Mouse (Mus musculus) MEL (cell line): ENCODE measurements around the gene Smpd3. TPM values are rescaled to one million over a fixed set of nuclear protein-coding genes. Genes with fewer than 3 reads are reported as not detected.

Source experiments
- DNase-seq: peaks from one replicate; pipeline ENCODE4 v3.0.0; 2011; ENCODE audit warnings: low read depth, low spot score
- H3K27ac ChIP-seq: 2 replicates; pipeline ENCODE4 v1.5.1; 2012; ENCODE audit warnings: low read depth, mild to moderate bottlenecking, control low read depth, low read length, moderate library complexity; ENCODE audit not compliant: control insufficient read depth
- H3K27me3 ChIP-seq, 2 experiments: fragments of 150-350 bp in 1 of 2; sonication (generic) in 1 of 2; 2 replicates each; pipeline ENCODE4 v1.6.1; 2012; ENCODE audit warnings: low read length in 2 of 2, mild to moderate bottlenecking in 2 of 2, improper control_type of control experiment in 1 of 2, moderate library complexity in 1 of 2; ENCODE audit not compliant: insufficient read depth in 2 of 2, control insufficient read depth in 1 of 2
- H3K36me3 ChIP-seq, 2 experiments: 2 replicates each; pipeline ENCODE4 v1.6.1; 2012 to 2014; ENCODE audit warnings: low read length in 2 of 2, improper control_type of control experiment in 1 of 2, inconsistent platforms in 1 of 2, mild to moderate bottlenecking in 1 of 2; ENCODE audit not compliant: insufficient read depth in 2 of 2, control insufficient read depth in 1 of 2
- H3K4me1 ChIP-seq, 2 experiments: fragments of 150-350 bp in 1 of 2; sonication (generic) in 1 of 2; 2 replicates each; pipeline ENCODE4 v1.6.1; 2012; ENCODE audit warnings: low read length in 2 of 2, improper control_type of control experiment in 1 of 2, mild to moderate bottlenecking in 1 of 2; ENCODE audit not compliant: insufficient read depth in 2 of 2, control insufficient read depth in 1 of 2
- H3K4me3 ChIP-seq, 2 experiments: fragments of 150-350 bp in 1 of 2; sonication (generic) in 1 of 2; 2 replicates each; pipeline ENCODE4 v1.5.1; 2012; ENCODE audit warnings: low read depth in 2 of 2, low read length in 2 of 2, mild to moderate bottlenecking in 2 of 2, moderate library complexity in 2 of 2, control low read depth in 1 of 2, improper control_type of control experiment in 1 of 2; ENCODE audit not compliant: control insufficient read depth in 1 of 2, insufficient read depth in 1 of 2
- H3K79me2 ChIP-seq: 2 replicates; pipeline ENCODE4 v1.6.1; 2012; ENCODE audit warnings: mild to moderate bottlenecking, low read length, moderate library complexity; ENCODE audit not compliant: control insufficient read depth, poor library complexity, insufficient read depth
- H3K9ac ChIP-seq: 2 replicates; pipeline ENCODE4 v1.6.1; 2012; ENCODE audit warnings: low read depth, mild to moderate bottlenecking, control low read depth, low read length, moderate library complexity; ENCODE audit not compliant: control insufficient read depth, poor library complexity, severe bottlenecking
- H3K9me3 ChIP-seq: fragments of 150-350 bp; sonication (generic); replicated peaks from 2 replicates; pipeline ENCODE4 v1.6.1; 2012; ENCODE audit warnings: mild to moderate bottlenecking, low read length, improper control_type of control experiment, moderate library complexity; ENCODE audit not compliant: insufficient read depth
- BHLHE40 ChIP-seq: IDR thresholded peaks from 2 replicates; pipeline ENCODE4 v1.6.1; 2012; ENCODE audit warnings: low read depth, mild to moderate bottlenecking, inconsistent platforms, low read length, improper control_type of control experiment, borderline replicate concordance
- CHD2 ChIP-seq: IDR thresholded peaks from 2 replicates; pipeline ENCODE4 v1.6.1; 2011; ENCODE audit warnings: low read length, improper control_type of control experiment
- CTCF ChIP-seq, 3 experiments: IDR thresholded peaks in 2 of 3; conservative IDR thresholded peaks in 1 of 3; 2 replicates each; pipeline ENCODE4 v1.5.1; 2011 to 2012; ENCODE audit warnings: low read length in 3 of 3, low read depth in 2 of 3, mild to moderate bottlenecking in 2 of 3, improper control_type of control experiment in 1 of 3, inconsistent platforms in 1 of 3, mixed read lengths in 1 of 3, moderate library complexity in 1 of 3; ENCODE audit not compliant: control insufficient read depth in 1 of 3, insufficient read depth in 1 of 3, poor library complexity in 1 of 3, severe bottlenecking in 1 of 3
- E2F4 ChIP-seq: IDR thresholded peaks from 2 replicates; pipeline ENCODE4 v1.6.1; 2011; ENCODE audit warnings: low read depth, low read length, improper control_type of control experiment, borderline replicate concordance
- EP300 ChIP-seq, 2 experiments: IDR thresholded peaks; 2 replicates each; pipeline ENCODE4 v1.6.1; 2011; ENCODE audit warnings: improper control_type of control experiment in 2 of 2, low read length in 2 of 2, low read depth in 1 of 2, mild to moderate bottlenecking in 1 of 2
- ETS1 ChIP-seq: IDR thresholded peaks from 2 replicates; pipeline ENCODE4 v1.6.1; 2012; ENCODE audit warnings: low read depth, mild to moderate bottlenecking, inconsistent platforms, low read length, improper control_type of control experiment, moderate library complexity
- HCFC1 ChIP-seq: IDR thresholded peaks from 2 replicates; pipeline ENCODE4 v1.6.1; 2012; ENCODE audit warnings: low read depth, mild to moderate bottlenecking, inconsistent platforms, low read length, improper control_type of control experiment, moderate library complexity
- KAT2A ChIP-seq: conservative IDR thresholded peaks from 2 replicates; pipeline ENCODE4 v1.6.1; 2012; ENCODE audit warnings: low read depth, low read length, improper control_type of control experiment, inconsistent platforms
- MAX ChIP-seq: IDR thresholded peaks from 2 replicates; pipeline ENCODE4 v1.6.1; 2011; ENCODE audit warnings: low read length, improper control_type of control experiment
- MEF2A ChIP-seq: IDR thresholded peaks from 2 replicates; pipeline ENCODE4 v1.6.1; 2014; ENCODE audit warnings: low read depth, mild to moderate bottlenecking, inconsistent platforms, low read length, improper control_type of control experiment; ENCODE audit not compliant: poor library complexity, insufficient replicate concordance, severe bottlenecking; ENCODE audit errors: extremely low read depth
- MXI1 ChIP-seq: IDR thresholded peaks from 2 replicates; pipeline ENCODE4 v1.6.1; 2011; ENCODE audit warnings: mild to moderate bottlenecking, low read depth, low read length, improper control_type of control experiment
- MYB ChIP-seq: IDR thresholded peaks from 2 replicates; pipeline ENCODE4 v1.6.1; 2011; ENCODE audit warnings: mild to moderate bottlenecking, low read depth, low read length, improper control_type of control experiment
- NELFE ChIP-seq: IDR thresholded peaks from 2 replicates; pipeline ENCODE4 v1.6.1; 2011; ENCODE audit warnings: low read depth, low read length, improper control_type of control experiment
- NRF1 ChIP-seq: IDR thresholded peaks from 2 replicates; pipeline ENCODE4 v1.6.1; 2014; ENCODE audit warnings: low read depth, mild to moderate bottlenecking, inconsistent platforms, low read length, improper control_type of control experiment, moderate library complexity; ENCODE audit not compliant: poor library complexity, insufficient read depth, severe bottlenecking
- POLR2AphosphoS2 ChIP-seq: IDR thresholded peaks from 2 replicates; pipeline ENCODE4 v1.6.1; 2011; ENCODE audit warnings: low read length, improper control_type of control experiment
- SMC3 ChIP-seq: IDR thresholded peaks from 2 replicates; pipeline ENCODE4 v1.6.1; 2011; ENCODE audit warnings: low read depth, low read length, improper control_type of control experiment
- TAL1 ChIP-seq: IDR thresholded peaks from 2 replicates; pipeline ENCODE4 v1.6.1; 2012; ENCODE audit warnings: mild to moderate bottlenecking, inconsistent platforms, low read length, moderate library complexity, mixed read lengths
- TBP ChIP-seq: IDR thresholded peaks from 2 replicates; pipeline ENCODE4 v1.8.0; 2011; ENCODE audit warnings: low read depth, low read length, improper control_type of control experiment
- TCF12 ChIP-seq: IDR thresholded peaks from 2 replicates; pipeline ENCODE4 v1.6.1; 2014; ENCODE audit warnings: low read depth, mild to moderate bottlenecking, inconsistent platforms, low read length, improper control_type of control experiment, moderate library complexity
- UBTF ChIP-seq: IDR thresholded peaks from 2 replicates; pipeline ENCODE4 v1.6.1; 2012; ENCODE audit warnings: low read depth, mild to moderate bottlenecking, inconsistent platforms, low read length, improper control_type of control experiment, moderate library complexity, borderline replicate concordance; ENCODE audit not compliant: insufficient read depth
- ZKSCAN1 ChIP-seq: IDR thresholded peaks from 2 replicates; pipeline ENCODE4 v1.6.1; 2012; ENCODE audit warnings: low read depth, mild to moderate bottlenecking, inconsistent platforms, low read length, improper control_type of control experiment, moderate library complexity
- ZMIZ1 ChIP-seq: IDR thresholded peaks from 2 replicates; pipeline ENCODE4 v1.6.1; 2012; ENCODE audit warnings: low read depth, mild to moderate bottlenecking, inconsistent platforms, low read length, improper control_type of control experiment, moderate library complexity
- polyA plus RNA-seq, 2 experiments: library from polyadenylated mRNA; stranded (reverse) in 1 of 2; unstranded in 1 of 2; fragments of >175 nt in 1 of 2; fragments of >200 nt in 1 of 2; gene quantifications; 2 replicates each; pipeline versions ENCODE4 v1.2.1 to v1.2.4; 2012; ENCODE audit warnings: low replicate concordance in 2 of 2, low read depth in 1 of 2; ENCODE audit not compliant: insufficient read length in 2 of 2, insufficient read depth in 1 of 2, missing spikeins in 1 of 2
- total RNA-seq: library from RNA; depleted of rRNA; stranded (reverse); fragments of 300-350 nt; gene quantifications from 2 replicates; pipeline ENCODE4 v1.2.3, GENCODE M21; 2012

Gene Smpd3
- total and polyA plus RNA-seq, 3 experiments: 0.04 to 0.08 TPM; not detected in 1

- DNase-seq: no peak
- H3K36me3 ChIP-seq: no peaks in the 10 kb centered on the region
- peaks cover 10 to 19% of the 10 kb centered on the region in 2 experiments for H3K27me3 ChIP-seq
- H3K4me1 ChIP-seq: no peaks in the 10 kb centered on the region
- no peak overlapping the region for H3K27ac ChIP-seq
- H3K79me2 ChIP-seq: no peaks in the 10 kb centered on the region
- no peak for TF ChIP-seq POLR2AphosphoS2
- no peak for TF ChIP-seq ETS1
- TF ChIP-seq BHLHE40: no peak
- no peak for TF ChIP-seq NELFE
- no peak for TF ChIP-seq TBP
- TF ChIP-seq HCFC1: no peak
- no peak for TF ChIP-seq SMC3
- no peak for TF ChIP-seq NRF1
- no peak for TF ChIP-seq UBTF
- TF ChIP-seq EP300 (IDR thresholded peaks at IDR 0.05; ENCODE audit: low read depth in 1 of 2, low read length in 2 of 2): no peak
- no peak for TF ChIP-seq TCF12
- TF ChIP-seq CTCF (IDR thresholded peaks at IDR 0.05 in 2 of 3, conservative IDR thresholded peaks at IDR 0.05 in 1 of 3; ENCODE audit: control insufficient read depth in 1 of 3, insufficient read depth in 1 of 3, low read depth in 2 of 3, low read length in 3 of 3, poor library complexity in 1 of 3, severe bottlenecking in 1 of 3): no peak
- TF ChIP-seq KAT2A: no peak
- TF ChIP-seq MYB: no peak
- TF ChIP-seq MEF2A: no peak
- TF ChIP-seq ZMIZ1: no peak
- no peak for TF ChIP-seq E2F4
- no peak for TF ChIP-seq MAX
- no peak for TF ChIP-seq TAL1
- H3K4me3 ChIP-seq: no peak overlapping the region
- H3K9me3 ChIP-seq: no peaks in the 10 kb centered on the region
- H3K9ac ChIP-seq: no peak overlapping the region
Observed at GRCm38 (mm10) chr8:106315402-106316187, 22.2 kb downstream of the Smpd3 start.

GRCm38 (mm10) chr8:106313799-106314198 lies 24.0 kb downstream of the Smpd3 start:
- no peak overlapping the region for H3K4me3 ChIP-seq
- no peaks in the 10 kb centered on the region for H3K9me3 ChIP-seq
- DNase-seq: no peak
- H3K79me2 ChIP-seq: no peaks in the 10 kb centered on the region
- peaks cover 0 to 5% of the 10 kb centered on the region in 2 experiments; a peak in 1 of 4 replicates for H3K4me1 ChIP-seq
- peaks cover 7 to 9% of the 10 kb centered on the region in 2 experiments for H3K27me3 ChIP-seq
- TF ChIP-seq ZKSCAN1 (no peak), CHD2 (no peak), MXI1 (no peak)
- no peak overlapping the region for H3K9ac ChIP-seq
- no peak overlapping the region for H3K27ac ChIP-seq
- H3K36me3 ChIP-seq: no peaks in the 10 kb centered on the region
